In the genomic region with DNA sequence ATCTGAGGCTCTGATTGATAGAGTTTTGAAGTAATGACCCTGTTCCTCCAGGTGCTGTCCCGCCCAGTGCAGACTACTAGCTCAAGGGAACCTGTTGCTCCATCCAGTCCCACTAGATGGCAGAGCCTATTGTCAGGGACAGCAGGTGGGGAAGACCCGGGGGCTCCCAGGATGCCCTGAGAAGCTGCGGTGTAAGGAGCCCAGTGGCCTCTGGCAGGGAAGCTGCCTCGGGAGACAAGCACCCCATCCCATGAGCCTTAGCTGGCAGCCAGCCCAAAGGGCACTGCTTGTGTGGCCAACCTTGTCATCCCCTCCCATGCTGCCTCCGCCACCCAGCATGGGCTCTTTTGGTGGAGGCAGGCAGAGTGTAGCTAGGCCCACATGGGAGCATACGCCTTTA, we compare ENCODE assay signal across 10 mouse cellular contexts. TPM values are rescaled to one million over a fixed set of nuclear protein-coding genes. Genes with fewer than 3 reads are reported as not detected.
DNase-seq lines count a peak whose midpoint lies in the region; ATAC-seq and TF ChIP-seq lines count a peak whose summit lies in the region.
"Had no signal": no experiment of that assay in that cellular context is flagged by ENCODE, and none has a peak within 500 bp of the region (broad histone marks: within the 10 kb centered on the region; RNA-seq: fewer than 3 reads in every experiment).

No protein-coding gene starts in this region.

- TF ChIP-seq CTCF in stomach, postnatal 0 days (IDR thresholded peaks at IDR 0.05; ENCODE audit: low read depth): peak; percentile 60

- no peak overlapping the region for H3K9ac ChIP-seq in embryonic facial prominence, embryonic 15.5 days
- H3K9ac ChIP-seq in stomach, postnatal 0 days (ENCODE audit: low read length): no peak overlapping the region
- H3K9ac ChIP-seq: neural tube, embryonic 12.5 days had no signal

- no peak for TF ChIP-seq EP300 in stomach, postnatal 0 days (optimal IDR thresholded peaks at IDR 0.05)

- H3K4me2 ChIP-seq in embryonic facial prominence, embryonic 15.5 days (replicated peaks): no peak overlapping the region
- H3K4me2 ChIP-seq in stomach, postnatal 0 days (replicated peaks; ENCODE audit: low read depth): no peak overlapping the region
- H3K4me2 ChIP-seq: neural tube, embryonic 12.5 days had no signal

- no peaks in the 10 kb centered on the region for H3K36me3 ChIP-seq in embryonic facial prominence, embryonic 15.5 days
- no peaks in the 10 kb centered on the region for H3K36me3 ChIP-seq in stomach, postnatal 0 days (ENCODE audit: control insufficient read depth, insufficient read depth, low read length)
- H3K36me3 ChIP-seq: neural tube, embryonic 12.5 days had no signal

- H3K4me1 ChIP-seq in embryonic facial prominence, embryonic 15.5 days: peaks cover 87% of the 10 kb centered on the region
- H3K4me1 ChIP-seq in stomach, postnatal 0 days (replicated peaks; ENCODE audit: control insufficient read depth, insufficient read depth): peaks cover 1% of the 10 kb centered on the region; the same call in 1 of the 2 replicates

- ATAC-seq in embryonic facial prominence, embryonic 15.5 days (ENCODE audit: insufficient number of reproducible peaks, low FRiP score, low TSS enrichment, low read depth): no peak
- no peak for ATAC-seq in stomach, postnatal 0 days (ENCODE audit: low FRiP score, low TSS enrichment)

- peak; percentile 40 for DNase-seq in kidney, adult 9 months
- DNase-seq in kidney, adult 11 months: no peak
- DNase-seq in thymus, postnatal 25 days: peak; percentile 9
- DNase-seq in thymus, postnatal 0 days (ENCODE audit: low spot score): no peak
- DNase-seq in stomach, postnatal 0 days (ENCODE audit: low spot score): peak; percentile 31
- no peak for DNase-seq in frontal cortex, postnatal 36 days (ENCODE audit: low spot score in 2 of 2)
- no peak for DNase-seq in ovary, postnatal 14 days (ENCODE audit: low spot score)
- DNase-seq: right cerebral cortex, postnatal 4 days had no signal

- no peak overlapping the region for H3K4me3 ChIP-seq in embryonic facial prominence, embryonic 15.5 days (replicated peaks)
- no peak overlapping the region for H3K4me3 ChIP-seq in stomach, postnatal 0 days (ENCODE audit: low read depth, low read length)
- H3K4me3 ChIP-seq: neural tube, embryonic 12.5 days had no signal

- H3K27me3 ChIP-seq in embryonic facial prominence, embryonic 15.5 days: no peaks in the 10 kb centered on the region
- H3K27me3 ChIP-seq in stomach, postnatal 0 days (ENCODE audit: control insufficient read depth, insufficient read depth, low read length): no peaks in the 10 kb centered on the region
- H3K27me3 ChIP-seq: neural tube, embryonic 12.5 days had no signal

- no peaks in the 10 kb centered on the region for H3K9me3 ChIP-seq in embryonic facial prominence, embryonic 15.5 days (replicated peaks)
- H3K9me3 ChIP-seq in stomach, postnatal 0 days (ENCODE audit: control insufficient read depth, low read length): no peaks in the 10 kb centered on the region
- H3K9me3 ChIP-seq: neural tube, embryonic 12.5 days had no signal

- H3K27ac ChIP-seq in embryonic facial prominence, embryonic 15.5 days (replicated peaks): peak overlapping the region; percentile 56
- no peak overlapping the region for H3K27ac ChIP-seq in stomach, postnatal 0 days (replicated peaks)
- H3K27ac ChIP-seq: neural tube, embryonic 12.5 days had no signal

- 73% methylated on average over 6 of the region's 6 CpGs for WGBS in embryonic facial prominence, embryonic 15.5 days
- WGBS in stomach, postnatal 0 days: 64% methylated on average over 6 of the region's 6 CpGs

RNA-seq across cellular contexts. Expression of gene Dusp7, which starts 17.3 kb away (rescaled TPM):
- 9.1 and 11.3 TPM in 2 replicates for polyA plus RNA-seq in thymus, postnatal 0 days (2015; fragmentation: Nextera tagmentation; extraction: Ambion mirVana)
- polyA plus RNA-seq in embryonic facial prominence, embryonic 15.5 days (2015; fragmentation: Nextera tagmentation; extraction: Ambion mirVana): 42.3 and 44.2 TPM in 2 replicates
- 12.3 and 12.7 TPM in 2 replicates for polyA plus RNA-seq in stomach, postnatal 0 days (2015; fragmentation: Nextera tagmentation; extraction: Ambion mirVana)

Comparison
In these comparisons a context has a peak if more than half of its experiments do, and no peak if none do; other contexts are left out.
1. DNase-seq: peak in kidney, adult 9 months (single experiment), thymus, postnatal 25 days (single experiment) and stomach, postnatal 0 days (single experiment); none in kidney, adult 11 months (single experiment), thymus, postnatal 0 days (single experiment), frontal cortex, postnatal 36 days (0 of 2) and ovary, postnatal 14 days (single experiment).